Mouse (Mus musculus) kidney, adult 10 weeks (tissue): ENCODE data around the gene Piezo1. TPM values are rescaled to one million over a fixed set of nuclear protein-coding genes. Genes with fewer than 3 reads are reported as not detected.

Experiments used
- polyA plus RNA-seq: library from polyadenylated mRNA; stranded (reverse); fragments of 350-450 nt; fragmentation: Illumina TruSeq; extraction: RNeasy Lipid Tissue Mini Kit (QIAGEN cat#74804); gene quantifications from one replicate; pipeline ENCODE4 v1.2.3, GENCODE M21; 2014; ENCODE audit warnings: low read depth, low replicate concordance

Gene Piezo1
- 1.4 TPM for polyA plus RNA-seq

GRCm38 (mm10) chr8:122551265-122552051, at the start of gene Piezo1:
Gene Piezo1, minus strand, starts transcription at chr8:122551329.

GRCm38 (mm10) chr8:122576648-122577022, 25.5 kb upstream of the Piezo1 start, which contains the start of gene Aprt:
Gene Aprt, minus strand, starts transcription at chr8:122576909.

DNA sequence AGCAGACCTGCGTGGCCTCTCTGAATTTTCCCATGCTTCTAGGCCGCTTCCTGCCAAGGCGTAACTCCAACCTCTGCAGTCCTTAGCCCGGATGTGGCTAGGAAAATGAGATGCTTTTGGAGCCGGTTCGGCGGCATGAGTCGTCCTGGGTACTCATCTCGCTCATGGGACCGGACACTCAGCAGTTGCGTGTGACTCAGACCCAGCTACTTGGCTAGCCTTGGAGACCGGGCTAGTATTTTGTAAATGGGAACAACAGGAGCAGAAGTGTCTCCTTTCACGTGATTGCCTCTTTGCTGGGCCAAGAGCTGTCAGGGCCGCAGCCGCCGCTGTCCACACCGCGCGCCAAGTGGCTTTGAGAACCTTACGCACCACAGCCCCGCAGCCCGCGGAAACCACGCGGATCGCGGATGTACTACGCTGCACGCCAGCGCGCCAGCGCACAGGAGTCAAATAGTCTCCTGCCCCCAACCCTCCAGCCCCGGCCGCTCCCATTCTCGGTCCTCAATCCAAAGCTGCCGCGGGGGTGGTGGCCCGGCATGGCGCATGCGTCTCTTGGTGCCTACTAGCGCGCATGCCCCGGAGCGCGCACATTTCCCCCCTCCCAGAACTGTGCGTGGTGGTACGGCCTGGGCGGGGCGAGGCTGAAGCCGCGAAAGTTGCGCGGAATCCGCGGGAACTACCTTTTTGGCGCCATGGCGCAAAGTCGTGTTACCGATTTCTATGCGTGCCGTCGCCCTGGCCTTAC, 16.4 kb upstream of the Piezo1 start, which contains the start of gene Cdt1:
Gene Cdt1 (plus strand): TSS at position 655 of the 748 bp plus-strand sequence.

GRCm38 (mm10) chr8:122475580-122476320, 75.4 kb downstream of the Piezo1 start, which contains the start of the genes Rnf166 and Ctu2:
Gene Rnf166, minus strand, starts transcription at chr8:122476064.
Gene Ctu2, plus strand, starts transcription at chr8:122476143.

DNA sequence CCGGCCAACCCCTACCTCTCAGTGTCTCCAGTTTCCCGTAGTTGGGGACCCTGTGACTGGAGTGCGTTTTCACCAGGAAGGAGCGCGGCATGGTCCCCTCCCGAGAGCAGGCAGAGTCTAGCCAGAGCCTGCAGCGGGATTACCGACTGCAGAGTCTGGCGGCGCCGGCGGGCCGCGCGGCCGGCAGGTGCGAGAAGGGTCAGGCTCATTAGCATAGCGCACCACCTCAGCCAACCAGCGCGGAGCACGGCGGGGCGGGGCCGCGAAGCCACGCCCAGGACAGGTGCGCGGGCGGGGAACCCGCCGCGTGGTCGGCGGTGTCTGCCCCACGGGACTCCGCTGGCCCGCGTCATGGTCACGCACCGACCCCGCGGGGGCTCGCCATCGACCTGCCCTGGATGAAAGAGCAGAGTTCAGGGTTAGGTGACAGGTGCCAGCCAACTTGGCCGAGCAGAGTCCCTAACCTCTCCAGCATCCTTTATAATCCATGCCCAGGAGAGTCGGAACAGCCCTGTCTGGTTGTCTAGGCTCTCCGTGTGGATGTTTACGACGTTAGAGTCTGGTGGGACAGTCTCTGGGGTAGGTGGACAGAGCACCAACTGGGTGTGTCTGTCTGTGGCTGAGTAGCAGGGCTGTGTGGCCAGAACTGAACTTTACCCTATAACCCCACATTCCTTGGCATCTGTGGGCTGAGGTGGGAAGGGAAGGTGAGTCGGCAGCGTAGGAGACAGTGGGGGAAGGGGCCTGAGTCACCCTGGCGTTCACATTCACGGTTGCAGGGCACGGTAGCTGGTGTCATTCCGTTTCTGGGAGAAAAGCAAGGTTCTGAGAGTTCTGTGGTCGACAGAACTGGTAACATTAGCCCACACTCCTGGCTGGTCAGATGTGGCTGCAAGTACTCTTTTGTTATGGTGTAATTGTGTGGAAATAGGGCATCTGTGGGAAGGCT, 90.3 kb downstream of the Piezo1 start, which contains the start of gene Snai3:
Gene Snai3 (minus strand): TSS at position 210 of the 949 bp plus-strand sequence.

GRCm38 (mm10) chr8:122443262-122444006, 107.7 kb downstream of the Piezo1 start, which contains the start of gene Mvd:
Gene Mvd, minus strand, starts transcription at chr8:122443422.

DNA sequence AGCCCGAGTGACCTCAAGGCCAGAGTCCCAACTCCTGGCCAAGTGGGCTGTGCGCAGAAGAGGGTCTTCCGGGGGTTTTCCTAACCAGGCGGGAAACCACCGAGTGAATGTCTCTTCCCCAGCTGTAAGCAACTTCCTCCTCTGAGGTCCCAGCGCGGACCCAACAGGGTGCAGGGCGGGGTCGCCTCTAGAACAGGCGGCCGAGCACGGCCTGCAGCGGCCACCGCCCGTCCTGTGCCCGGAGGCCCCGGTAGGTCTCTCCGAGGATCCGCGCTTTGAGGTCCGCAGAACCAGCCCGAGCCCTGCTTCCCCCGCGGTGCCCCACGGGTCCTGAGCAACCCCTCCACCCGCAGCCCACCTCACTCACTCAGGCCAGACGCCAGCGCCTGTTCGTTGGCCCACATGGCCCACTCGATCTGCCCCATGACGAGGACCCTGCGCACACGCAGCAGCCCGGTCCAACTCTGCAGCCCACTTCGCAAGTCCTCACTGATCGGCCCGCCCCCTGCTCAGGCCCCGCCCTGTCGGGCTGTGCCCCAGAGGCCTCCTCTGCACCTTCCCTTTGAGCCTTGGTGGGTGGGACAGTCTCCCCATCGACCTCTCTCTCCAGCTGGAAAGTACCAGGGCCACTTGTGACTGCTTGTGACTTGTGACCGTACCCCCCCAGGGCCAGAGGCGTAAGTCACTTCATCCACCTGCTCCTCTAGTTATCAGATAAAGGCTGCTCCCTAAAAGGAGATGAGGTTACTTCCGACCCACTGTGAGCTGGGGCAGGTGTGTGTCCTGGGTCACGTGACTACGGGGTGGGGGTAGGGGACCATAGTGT, 118.5 kb downstream of the Piezo1 start, which contains the start of gene Cyba:
Gene Cyba (minus strand): TSS at position 488 of the 826 bp plus-strand sequence.

Other genes starting within 250 kb of the Piezo1 start
- not detected for gene Trhr2, start 190.6 kb downstream of the Piezo1 start, polyA plus RNA-seq
- 11.3 TPM for gene Zc3h18, start 174.7 kb downstream of the Piezo1 start, polyA plus RNA-seq
- gene Il17c, start 129.3 kb downstream of the Piezo1 start, polyA plus RNA-seq, result not detected
- 0.69 TPM for gene Cyba, start 118.4 kb downstream of the Piezo1 start, polyA plus RNA-seq
- not detected for gene Mvd, start 107.9 kb downstream of the Piezo1 start, polyA plus RNA-seq
- gene Snai3, start 90.6 kb downstream of the Piezo1 start, polyA plus RNA-seq, result not detected
- gene Rnf166, start 75.3 kb downstream of the Piezo1 start, polyA plus RNA-seq, result 7.4 TPM
- gene Ctu2, start 75.2 kb downstream of the Piezo1 start, polyA plus RNA-seq, result not detected
- gene Cdt1, start 16.7 kb upstream of the Piezo1 start, polyA plus RNA-seq, result 0.61 TPM
- not detected for gene Aprt, start 25.6 kb upstream of the Piezo1 start, polyA plus RNA-seq
- gene Galns, start 60.1 kb upstream of the Piezo1 start, polyA plus RNA-seq, result 3.6 TPM
- 5.3 TPM for gene Trappc2l, start 60.3 kb upstream of the Piezo1 start, polyA plus RNA-seq
- gene Pabpn1l, start 71.4 kb upstream of the Piezo1 start, polyA plus RNA-seq, result not detected
- 1.1 TPM for gene Cbfa2t3, start 147.8 kb upstream of the Piezo1 start, polyA plus RNA-seq
- gene Acsf3, start 224.2 kb upstream of the Piezo1 start, polyA plus RNA-seq, result 0.73 TPM